Mouse (Mus musculus): ENCODE results near the gene Cebpz. TPM values are rescaled to one million over a fixed set of nuclear protein-coding genes. Genes with fewer than 3 reads are reported as not detected.

Gene Cebpz
- polyA plus RNA-seq, 1 experiment from 2014 or later = 46.8 TPM

DNA sequence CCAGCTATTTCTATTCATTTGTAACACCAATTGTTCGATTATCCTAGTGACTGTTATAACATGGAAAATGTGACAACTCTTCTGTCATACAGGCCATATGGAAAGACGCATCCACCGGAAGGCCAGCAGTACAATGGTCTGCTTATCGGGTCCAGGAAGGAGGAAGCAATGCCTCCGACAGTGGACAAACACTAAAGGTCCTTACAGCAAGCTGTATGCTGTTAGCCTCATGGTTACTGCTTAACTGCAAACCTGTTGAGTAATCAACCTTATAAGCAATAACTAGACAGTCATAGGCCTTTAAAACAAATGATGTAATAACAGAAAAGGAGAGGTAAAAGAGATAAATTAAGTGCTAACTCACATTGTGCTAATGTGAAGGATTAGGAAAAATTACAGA, 14.4 kb upstream of the Cebpz start:
- no peak overlapping the region for H3K27ac ChIP-seq (ENCODE audit: low read length)
- H3K9me3 ChIP-seq (ENCODE audit: low read length) = no peaks in the 10 kb centered on the region
- peaks cover 33% of the 10 kb centered on the region for H3K36me3 ChIP-seq (ENCODE audit: insufficient read depth, low read length)
- H3K4me2 ChIP-seq (replicated peaks; ENCODE audit: low read depth, low read length) = no peak overlapping the region
- 92% methylated on average over 5 of the region's 5 CpGs for WGBS
- no peak overlapping the region for H3K4me3 ChIP-seq (ENCODE audit: low read length)
- H3K27me3 ChIP-seq (ENCODE audit: insufficient read depth, low read length) = no peaks in the 10 kb centered on the region
- ATAC-seq (ENCODE audit: low FRiP score, low TSS enrichment) = no peak
- no peaks in the 10 kb centered on the region for H3K4me1 ChIP-seq (ENCODE audit: insufficient read depth, low read length)
- H3K9ac ChIP-seq (replicated peaks; ENCODE audit: low read length) = no peak overlapping the region

DNA sequence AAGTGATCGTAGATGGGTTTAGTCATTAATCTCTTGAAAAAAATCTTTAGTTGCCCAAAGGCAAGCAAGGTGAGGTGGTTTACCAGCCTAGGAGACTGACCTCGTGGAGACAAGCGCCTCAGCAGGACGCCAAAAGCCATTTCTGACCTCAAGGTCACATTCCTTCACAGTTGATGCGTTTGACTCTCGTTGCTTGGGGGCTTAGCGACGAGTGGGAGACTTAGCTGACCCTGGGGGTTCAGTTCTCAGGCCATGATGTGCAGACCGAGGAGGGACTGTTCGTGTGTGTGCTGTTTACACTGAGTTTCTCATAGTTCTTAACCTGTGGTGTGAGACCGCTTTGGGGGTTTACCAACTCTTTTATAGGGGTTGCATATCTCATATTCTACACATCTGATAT, 5.7 kb upstream of the Cebpz start:
- Histone ChIP-seq H3K4me3 (ENCODE audit: low read length) (no peak overlapping the region), H3K9me3 (ENCODE audit: low read length) (no peaks in the 10 kb centered on the region), H3K36me3 (ENCODE audit: insufficient read depth, low read length) (peaks cover 28% of the 10 kb centered on the region), H3K27me3 (ENCODE audit: insufficient read depth, low read length) (no peaks in the 10 kb centered on the region), H3K4me2 (replicated peaks; ENCODE audit: low read depth, low read length) (no peak overlapping the region), H3K27ac (ENCODE audit: low read length) (0 out of 2 replicates have a peak overlapping the region, but pooled peaks have one; percentile 25), H3K4me1 (ENCODE audit: insufficient read depth, low read length) (peaks cover 4% of the 10 kb centered on the region), H3K9ac (replicated peaks; ENCODE audit: low read length) (no peak overlapping the region)
- 31% methylated on average over 11 of the region's 11 CpGs for WGBS
- ATAC-seq (ENCODE audit: low FRiP score, low TSS enrichment) = peak; percentile 65; the same call in 1 of the 2 replicates

- peaks cover 17% of the 10 kb centered on the region for H3K4me1 ChIP-seq (ENCODE audit: insufficient read depth, low read length)
- H3K4me3 ChIP-seq (ENCODE audit: low read length) = no peak overlapping the region
- ATAC-seq (ENCODE audit: low FRiP score, low TSS enrichment) = no peak
- no peak overlapping the region for H3K9ac ChIP-seq (replicated peaks; ENCODE audit: low read length)
- WGBS = 94% methylated on average over 4 of the region's 4 CpGs
- no peak overlapping the region for H3K4me2 ChIP-seq (replicated peaks; ENCODE audit: low read depth, low read length)
- no peak overlapping the region for H3K27ac ChIP-seq (ENCODE audit: low read length)
- H3K27me3 ChIP-seq (ENCODE audit: insufficient read depth, low read length) = no peaks in the 10 kb centered on the region
- peaks cover 25% of the 10 kb centered on the region for H3K36me3 ChIP-seq (ENCODE audit: insufficient read depth, low read length)
- H3K9me3 ChIP-seq (ENCODE audit: low read length) = no peaks in the 10 kb centered on the region
Observed at GRCm38 (mm10) chr17:78938927-78939326, 2.1 kb upstream of the Cebpz start.

DNA sequence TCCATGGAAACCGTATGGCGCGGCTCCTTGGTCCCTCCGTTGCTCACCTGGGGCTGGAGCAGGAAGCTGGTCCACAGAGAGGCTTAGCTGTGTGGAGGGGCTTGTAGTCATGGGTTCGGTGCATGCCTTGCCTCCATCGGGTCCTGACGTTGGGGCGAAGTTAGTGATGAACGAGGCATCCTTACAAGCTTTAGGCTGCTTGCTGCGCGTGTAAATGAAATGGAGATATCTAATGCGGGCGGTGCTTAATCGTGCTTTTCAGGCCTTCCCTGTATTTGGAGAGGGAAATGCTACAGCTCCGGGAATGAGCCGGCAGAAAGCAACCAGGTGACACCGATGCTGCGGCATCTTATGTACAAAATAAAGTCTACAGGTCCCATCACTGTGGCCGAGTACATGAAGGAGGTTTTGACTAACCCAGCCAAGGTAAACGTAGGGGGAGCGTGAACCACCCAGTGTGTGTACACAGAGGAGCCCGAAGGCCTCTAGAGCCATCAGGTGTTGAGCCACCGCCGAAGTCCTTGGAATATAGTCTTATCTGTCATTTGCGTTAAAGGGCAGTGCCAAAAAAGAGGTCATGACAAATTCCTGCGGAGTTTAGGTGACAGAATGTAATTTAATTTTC, 475 bp upstream of the Cebpz start:
- peak; percentile 52; the same call in 1 of the 2 replicates for ATAC-seq (ENCODE audit: low FRiP score, low TSS enrichment)
- Histone ChIP-seq H3K9ac (replicated peaks; ENCODE audit: low read length) (peak overlapping the region; percentile 83), H3K27me3 (ENCODE audit: insufficient read depth, low read length) (no peaks in the 10 kb centered on the region), H3K36me3 (ENCODE audit: insufficient read depth, low read length) (peaks cover 24% of the 10 kb centered on the region), H3K4me2 (replicated peaks; ENCODE audit: low read depth, low read length) (peak overlapping the region; percentile 61), H3K9me3 (ENCODE audit: low read length) (no peaks in the 10 kb centered on the region), H3K27ac (ENCODE audit: low read length) (no peak overlapping the region), H3K4me3 (ENCODE audit: low read length) (peak overlapping the region; percentile 94), H3K4me1 (ENCODE audit: insufficient read depth, low read length) (peaks cover 17% of the 10 kb centered on the region)
- 9% methylated on average over 26 of the region's 26 CpGs for WGBS

GRCm38 (mm10) chr17:78935857-78936256, 1.0 kb downstream of the Cebpz start:
- H3K4me2 ChIP-seq (replicated peaks; ENCODE audit: low read depth, low read length) = peak overlapping the region; percentile 61
- no peak for ATAC-seq (ENCODE audit: low FRiP score, low TSS enrichment)
- 86% methylated on average over 2 of the region's 2 CpGs for WGBS
- no peaks in the 10 kb centered on the region for H3K9me3 ChIP-seq (ENCODE audit: low read length)
- H3K27ac ChIP-seq (ENCODE audit: low read length) = no peak overlapping the region
- H3K9ac ChIP-seq (replicated peaks; ENCODE audit: low read length) = peak overlapping the region; percentile 83
- H3K4me1 ChIP-seq (ENCODE audit: insufficient read depth, low read length) = peaks cover 17% of the 10 kb centered on the region
- peaks cover 37% of the 10 kb centered on the region for H3K36me3 ChIP-seq (ENCODE audit: insufficient read depth, low read length)
- no peaks in the 10 kb centered on the region for H3K27me3 ChIP-seq (ENCODE audit: insufficient read depth, low read length)
- peak overlapping the region; percentile 94 for H3K4me3 ChIP-seq (ENCODE audit: low read length)

GRCm38 (mm10) chr17:78917696-78918095, 19.2 kb downstream of the Cebpz start:
- 39% methylated on average over 6 of the region's 6 CpGs for WGBS
- Histone ChIP-seq H3K9me3 (ENCODE audit: low read length) (no peaks in the 10 kb centered on the region), H3K27me3 (ENCODE audit: insufficient read depth, low read length) (no peaks in the 10 kb centered on the region), H3K4me2 (replicated peaks; ENCODE audit: low read depth, low read length) (peak overlapping the region; percentile 88), H3K27ac (ENCODE audit: low read length) (no peak overlapping the region), H3K9ac (replicated peaks; ENCODE audit: low read length) (peak overlapping the region; percentile 91), H3K36me3 (ENCODE audit: insufficient read depth, low read length) (peaks cover 30% of the 10 kb centered on the region), H3K4me1 (ENCODE audit: insufficient read depth, low read length) (peaks cover 13% of the 10 kb centered on the region), H3K4me3 (ENCODE audit: low read length) (peak overlapping the region; percentile 91; the same call in 1 of the 2 replicates)
- no peak for ATAC-seq (ENCODE audit: low FRiP score, low TSS enrichment)

- Histone ChIP-seq H3K27ac (ENCODE audit: low read length) (peak overlapping the region; percentile 91), H3K4me2 (replicated peaks; ENCODE audit: low read depth, low read length) (peak overlapping the region; percentile 88), H3K9me3 (ENCODE audit: low read length) (no peaks in the 10 kb centered on the region), H3K27me3 (ENCODE audit: insufficient read depth, low read length) (no peaks in the 10 kb centered on the region), H3K36me3 (ENCODE audit: insufficient read depth, low read length) (peaks cover 25% of the 10 kb centered on the region), H3K9ac (replicated peaks; ENCODE audit: low read length) (peak overlapping the region; percentile 91), H3K4me1 (ENCODE audit: insufficient read depth, low read length) (peaks cover 13% of the 10 kb centered on the region), H3K4me3 (ENCODE audit: low read length) (peak overlapping the region; percentile 91)
- under 1% methylated on average over 11 of the region's 11 CpGs for WGBS
- ATAC-seq (ENCODE audit: low FRiP score, low TSS enrichment) = peak; percentile 43
Observed at GRCm38 (mm10) chr17:78916899-78917298, 20.0 kb downstream of the Cebpz start.

DNA sequence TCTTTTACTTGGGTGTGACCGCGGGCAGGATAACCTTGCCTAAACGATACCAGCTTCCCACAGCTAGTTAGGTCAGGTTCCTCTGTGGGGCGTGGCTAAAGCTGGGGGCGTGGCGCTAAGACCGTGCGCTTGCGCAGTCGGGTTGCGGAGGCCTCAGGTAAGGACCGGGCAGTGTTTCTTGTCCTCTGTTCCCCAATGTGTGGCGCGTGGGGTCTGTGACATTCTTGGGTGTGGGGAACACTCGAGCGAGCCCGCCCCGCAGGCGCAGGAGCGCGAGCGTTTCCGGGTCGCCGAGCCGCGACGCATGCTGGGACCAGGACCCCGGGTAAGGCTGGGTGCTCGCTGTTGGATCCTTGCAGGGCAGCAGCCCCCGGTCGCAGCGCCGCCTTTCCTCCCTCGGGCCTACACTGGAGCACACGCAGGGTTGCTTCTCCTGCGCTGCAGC, 20.5 kb downstream of the Cebpz start, which contains the start of gene Cebpzos:
Gene Cebpzos (plus strand): TSS at position 132 of the 445 bp plus-strand sequence.
- peak within 1 kb of the TSS; percentile 88 for H3K4me2 ChIP-seq (replicated peaks; ENCODE audit: low read depth, low read length)
- peak; percentile 97 for ATAC-seq (ENCODE audit: low FRiP score, low TSS enrichment)
- no peaks in the 10 kb centered on the region for H3K9me3 ChIP-seq (ENCODE audit: low read length)
- H3K27me3 ChIP-seq (ENCODE audit: insufficient read depth, low read length) = no peaks in the 10 kb centered on the region
- peak within 1 kb of the TSS; percentile 91 for H3K9ac ChIP-seq (replicated peaks; ENCODE audit: low read length)
- H3K4me1 ChIP-seq (ENCODE audit: insufficient read depth, low read length) = peaks cover 13% of the 10 kb centered on the region
- WGBS = under 1% methylated on average over 37 of the region's 37 CpGs
- H3K27ac ChIP-seq (ENCODE audit: low read length) = peak within 1 kb of the TSS; percentile 91
- peaks cover 20% of the 10 kb centered on the region for H3K36me3 ChIP-seq (ENCODE audit: insufficient read depth, low read length)
- peak within 1 kb of the TSS; percentile 91 for H3K4me3 ChIP-seq (ENCODE audit: low read length)

DNA sequence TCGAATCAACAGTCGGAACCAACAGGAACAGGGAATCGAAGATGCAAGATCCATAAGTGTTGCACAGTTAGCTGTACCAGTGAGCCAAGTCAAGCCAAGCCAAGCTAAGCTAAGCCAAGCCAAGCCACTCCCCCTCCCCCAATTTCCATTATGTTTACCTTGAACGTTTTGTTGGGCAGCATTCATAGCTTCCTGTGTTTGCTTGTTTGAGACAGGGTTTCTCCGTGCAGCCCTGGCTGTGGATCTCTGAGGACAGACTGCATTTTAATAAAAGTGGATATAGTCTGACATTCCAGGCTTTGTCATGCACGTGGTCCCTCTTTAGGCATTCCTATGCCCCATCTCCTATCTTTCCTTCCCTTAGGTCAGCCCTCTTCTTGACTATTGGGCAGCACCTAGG, 21.1 kb downstream of the Cebpz start:
- H3K9ac ChIP-seq (replicated peaks; ENCODE audit: low read length) = peak overlapping the region; percentile 91
- H3K4me3 ChIP-seq (ENCODE audit: low read length) = peak overlapping the region; percentile 91
- no peaks in the 10 kb centered on the region for H3K27me3 ChIP-seq (ENCODE audit: insufficient read depth, low read length)
- peak overlapping the region; percentile 88 for H3K4me2 ChIP-seq (replicated peaks; ENCODE audit: low read depth, low read length)
- WGBS = 47% methylated on average over 6 of the region's 6 CpGs
- H3K36me3 ChIP-seq (ENCODE audit: insufficient read depth, low read length) = peaks cover 15% of the 10 kb centered on the region
- ATAC-seq (ENCODE audit: low FRiP score, low TSS enrichment) = peak; percentile 3; the same call in 1 of the 2 replicates
- peaks cover 13% of the 10 kb centered on the region for H3K4me1 ChIP-seq (ENCODE audit: insufficient read depth, low read length)
- H3K9me3 ChIP-seq (ENCODE audit: low read length) = no peaks in the 10 kb centered on the region
- H3K27ac ChIP-seq (ENCODE audit: low read length) = peak overlapping the region; percentile 91

- peaks cover 6% of the 10 kb centered on the region; the same call in 1 of the 2 replicates for H3K36me3 ChIP-seq (ENCODE audit: insufficient read depth, low read length)
- H3K4me2 ChIP-seq (replicated peaks; ENCODE audit: low read depth, low read length) = no peak overlapping the region
- no peak overlapping the region for H3K27ac ChIP-seq (ENCODE audit: low read length)
- H3K4me1 ChIP-seq (ENCODE audit: insufficient read depth, low read length) = peaks cover 13% of the 10 kb centered on the region
- ATAC-seq (ENCODE audit: low FRiP score, low TSS enrichment) = no peak
- H3K9ac ChIP-seq (replicated peaks; ENCODE audit: low read length) = no peak overlapping the region
- no peaks in the 10 kb centered on the region for H3K27me3 ChIP-seq (ENCODE audit: insufficient read depth, low read length)
- WGBS = 63% methylated on average over 3 of the region's 3 CpGs
- H3K4me3 ChIP-seq (ENCODE audit: low read length) = no peak overlapping the region
- H3K9me3 ChIP-seq (ENCODE audit: low read length) = no peaks in the 10 kb centered on the region
Observed at GRCm38 (mm10) chr17:78913921-78914320, 22.9 kb downstream of the Cebpz start.
